Mouse (Mus musculus) embryonic facial prominence, embryonic 15.5 days (tissue): ENCODE measurements around the gene Uck2. TPM values are rescaled to one million over a fixed set of nuclear protein-coding genes. Genes with fewer than 3 reads are reported as not detected.

Experiments used
- ATAC-seq: fragments of 200-750 bp; cut with Nextera tagmentation; 2 replicates; pipeline ENCODE4 v1.8.0; 2017; ENCODE audit warnings: low read depth, moderate TSS enrichment; ENCODE audit not compliant: insufficient number of reproducible peaks, low FRiP score, low TSS enrichment
- H3K27ac ChIP-seq: fragments of 300-500 bp; sonication (generic); replicated peaks from 2 replicates; pipeline ENCODE4 v1.5.1; 2015; ENCODE audit warnings: mild to moderate bottlenecking, inconsistent platforms
- H3K27me3 ChIP-seq: fragments of 300-500 bp; sonication (generic); 2 replicates; pipeline ENCODE4 v1.6.1; 2015; ENCODE audit warnings: inconsistent platforms
- H3K36me3 ChIP-seq: fragments of 300-500 bp; sonication (generic); 2 replicates; pipeline ENCODE4 v1.6.1; 2015; ENCODE audit warnings: mild to moderate bottlenecking, inconsistent platforms
- H3K4me1 ChIP-seq: fragments of 300-500 bp; sonication (generic); 2 replicates; pipeline ENCODE4 v1.6.1; 2015; ENCODE audit warnings: inconsistent platforms
- H3K4me2 ChIP-seq: fragments of 300-500 bp; sonication (generic); replicated peaks from 2 replicates; pipeline ENCODE4 v1.6.1; 2015; ENCODE audit warnings: mild to moderate bottlenecking, inconsistent platforms
- H3K4me3 ChIP-seq: fragments of 300-500 bp; sonication (generic); replicated peaks from 2 replicates; pipeline ENCODE4 v1.5.1; 2015; ENCODE audit warnings: mild to moderate bottlenecking, inconsistent platforms
- H3K9ac ChIP-seq: fragments of 300-500 bp; sonication (generic); 2 replicates; pipeline ENCODE4 v1.6.1; 2015; ENCODE audit warnings: inconsistent platforms
- H3K9me3 ChIP-seq: fragments of 300-500 bp; sonication (generic); replicated peaks from 2 replicates; pipeline ENCODE4 v1.6.1; 2016; ENCODE audit warnings: inconsistent platforms
- WGBS: fragments of 180-500 bp; shearing (Covaris S2); methylation state at CpG from one replicate; pipeline ENCODE4 v1.1.7; 2015; 5-methylcytosine and 5-hydroxymethylcytosine counted together
- polyA plus RNA-seq: library from polyadenylated mRNA; unstranded; fragments of >200 nt; fragmentation: Nextera tagmentation; extraction: Ambion mirVana; gene quantifications from 2 replicates; pipeline ENCODE4 v1.2.1, GENCODE M21; 2015

The Uck2 gene
- polyA plus RNA-seq, 1 experiment from 2014 or later: 62.4 TPM

DNA sequence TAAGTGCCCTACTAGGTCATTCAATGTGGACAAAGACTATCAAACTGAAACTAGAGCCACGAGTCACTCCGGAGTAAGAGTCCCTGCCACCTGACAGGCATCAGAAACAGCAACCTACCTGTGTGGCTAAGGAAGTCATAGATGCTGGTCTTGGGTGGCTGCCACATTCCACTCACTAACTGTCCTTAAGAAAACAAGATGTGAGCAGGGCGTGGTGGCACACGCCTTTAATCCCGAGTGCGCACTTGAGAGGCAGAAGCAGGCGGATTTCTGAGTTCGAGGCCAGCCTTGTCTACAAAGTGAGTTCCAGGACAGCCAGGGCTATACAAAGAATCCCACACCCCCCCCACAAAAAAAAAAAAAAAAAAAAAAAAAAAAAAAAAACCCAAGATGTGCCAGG lies 35.2 kb downstream of the Uck2 start:
- no peak overlapping the region for H3K4me3 ChIP-seq
- WGBS: 83% methylated on average over 8 of the region's 8 CpGs
- H3K27me3 ChIP-seq: no peaks in the 10 kb centered on the region
- peaks cover 53% of the 10 kb centered on the region for H3K4me1 ChIP-seq
- no peak overlapping the region for H3K27ac ChIP-seq
- H3K9ac ChIP-seq: no peak overlapping the region
- no peak overlapping the region for H3K4me2 ChIP-seq
- H3K9me3 ChIP-seq: no peaks in the 10 kb centered on the region
- no peak for ATAC-seq
- no peaks in the 10 kb centered on the region for H3K36me3 ChIP-seq

DNA sequence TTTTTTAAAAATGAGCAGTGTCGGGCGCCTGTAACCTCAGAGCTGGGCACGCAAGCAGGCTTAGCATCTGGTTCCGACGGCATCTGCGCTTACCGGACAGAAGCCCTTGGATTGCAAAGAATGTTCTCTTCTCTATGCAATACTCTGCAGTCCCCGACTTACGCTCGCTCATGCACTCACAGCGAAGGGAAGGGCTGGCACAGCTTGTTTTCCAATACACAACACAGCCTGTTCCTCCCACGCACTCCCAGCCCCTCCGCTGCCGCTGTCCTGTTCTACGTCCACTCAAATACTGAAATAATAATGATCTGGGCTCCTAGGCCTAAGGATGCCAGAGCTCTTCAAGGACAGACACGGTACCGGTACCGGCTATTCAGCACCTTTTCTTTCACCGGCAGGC lies 35.9 kb downstream of the Uck2 start:
- peaks cover 48% of the 10 kb centered on the region for H3K4me1 ChIP-seq
- WGBS: 65% methylated on average over 19 of the region's 19 CpGs
- H3K4me2 ChIP-seq: no peak overlapping the region
- no peak overlapping the region for H3K9ac ChIP-seq
- H3K36me3 ChIP-seq: no peaks in the 10 kb centered on the region
- no peaks in the 10 kb centered on the region for H3K9me3 ChIP-seq
- ATAC-seq: no peak
- no peak overlapping the region for H3K4me3 ChIP-seq
- no peaks in the 10 kb centered on the region for H3K27me3 ChIP-seq
- H3K27ac ChIP-seq: no peak overlapping the region

DNA sequence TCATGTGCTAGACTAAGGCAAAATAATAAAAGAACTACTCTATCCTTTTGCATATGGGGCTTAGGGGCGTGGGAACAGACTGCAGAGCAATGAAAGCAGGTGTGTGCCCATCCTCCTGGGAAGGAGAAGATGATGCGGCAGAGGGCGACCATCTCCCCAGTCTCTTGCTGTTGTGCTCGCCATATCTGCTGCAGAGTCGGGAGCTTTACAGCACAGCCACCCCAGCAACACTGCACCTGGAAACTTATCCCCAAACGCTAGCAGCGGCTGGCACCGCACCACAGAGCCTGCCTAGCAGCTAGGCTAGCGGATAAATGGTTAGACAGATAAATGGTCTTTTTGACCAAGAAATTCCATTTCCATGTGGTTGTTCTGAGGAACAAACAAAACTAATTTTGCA lies 37.2 kb downstream of the Uck2 start:
- Histone ChIP-seq H3K4me3 (no peak overlapping the region), H3K36me3 (no peaks in the 10 kb centered on the region), H3K27ac (no peak overlapping the region), H3K4me1 (peaks cover 52% of the 10 kb centered on the region), H3K27me3 (no peaks in the 10 kb centered on the region), H3K9ac (no peak overlapping the region), H3K4me2 (no peak overlapping the region), H3K9me3 (no peaks in the 10 kb centered on the region)
- no peak for ATAC-seq
- WGBS: 76% methylated on average over 9 of the region's 9 CpGs

DNA sequence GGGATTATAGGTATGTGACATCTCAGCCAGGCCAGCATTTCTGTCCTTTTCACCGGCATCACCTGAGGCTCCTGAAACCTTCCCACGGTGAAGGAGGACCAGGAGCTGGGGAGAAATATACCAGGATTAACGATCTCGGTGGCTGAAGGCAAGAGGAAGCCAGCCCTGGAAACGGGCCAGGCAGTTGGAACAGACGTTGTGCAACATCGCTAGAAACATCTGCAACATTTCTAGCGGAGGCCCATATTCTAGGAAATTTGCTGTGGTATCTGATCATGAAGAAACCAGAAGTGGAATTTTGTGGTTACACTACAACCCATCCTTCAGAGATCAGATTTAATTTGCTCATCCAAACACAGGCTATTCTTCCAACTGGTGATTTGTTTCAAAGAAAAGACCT lies 38.1 kb downstream of the Uck2 start:
- Histone ChIP-seq H3K4me2 (no peak overlapping the region), H3K9me3 (no peaks in the 10 kb centered on the region), H3K27ac (0 out of 2 replicates have a peak overlapping the region, but pooled peaks have one; percentile 22), H3K9ac (no peak overlapping the region), H3K27me3 (no peaks in the 10 kb centered on the region), H3K4me1 (peaks cover 57% of the 10 kb centered on the region), H3K36me3 (no peaks in the 10 kb centered on the region), H3K4me3 (no peak overlapping the region)
- WGBS: 7% methylated on average over 8 of the region's 8 CpGs
- ATAC-seq: no peak

DNA sequence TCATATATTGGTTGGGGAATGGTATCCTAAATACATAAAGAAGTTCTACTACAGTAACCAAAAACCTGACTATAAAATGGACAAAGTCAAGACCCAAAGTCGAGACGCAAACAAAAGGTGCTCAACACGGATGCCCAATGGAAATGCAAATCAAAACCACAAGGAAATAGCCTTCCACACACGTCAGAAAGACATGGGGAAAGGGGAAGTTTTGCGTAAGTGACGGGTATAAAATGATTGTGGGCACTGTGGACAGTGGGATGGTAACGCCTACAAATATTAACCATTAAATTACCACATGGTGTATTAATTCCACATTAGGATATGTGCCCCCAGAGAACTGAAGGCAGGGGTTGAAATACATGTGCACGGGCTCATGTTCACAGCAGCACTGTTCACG lies 38.8 kb downstream of the Uck2 start:
- no peak overlapping the region for H3K4me3 ChIP-seq
- no peaks in the 10 kb centered on the region for H3K36me3 ChIP-seq
- no peak overlapping the region for H3K9ac ChIP-seq
- H3K4me1 ChIP-seq: peaks cover 62% of the 10 kb centered on the region
- H3K9me3 ChIP-seq: no peaks in the 10 kb centered on the region
- 70% methylated on average over 9 of the region's 9 CpGs for WGBS
- no peaks in the 10 kb centered on the region for H3K27me3 ChIP-seq
- ATAC-seq: no peak
- H3K27ac ChIP-seq: no peak overlapping the region
- H3K4me2 ChIP-seq: no peak overlapping the region

DNA sequence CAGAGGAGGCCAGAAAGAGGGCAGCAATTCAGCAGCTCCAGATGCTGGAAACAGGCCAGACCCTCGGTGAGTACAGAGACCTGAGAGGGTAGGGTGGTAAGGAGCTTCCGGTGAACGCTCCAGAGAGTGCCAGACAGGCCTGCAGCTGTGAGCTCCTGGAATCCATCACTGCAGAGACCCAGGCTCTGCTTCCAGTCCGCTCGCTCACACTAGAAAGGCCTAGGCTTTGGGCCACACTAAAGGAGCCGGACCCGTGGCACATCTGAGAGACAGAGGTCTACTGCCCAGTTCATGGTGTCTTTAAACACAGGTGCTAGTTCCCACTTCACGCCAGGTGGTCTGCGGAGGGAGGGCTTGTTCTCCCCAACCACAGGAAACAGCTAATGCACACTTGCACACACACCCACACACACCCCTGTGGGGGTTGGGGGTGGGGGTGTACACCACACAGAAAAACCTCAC lies 39.9 kb downstream of the Uck2 start:
- no peak for ATAC-seq
- H3K9ac ChIP-seq: no peak overlapping the region
- no peak overlapping the region for H3K4me3 ChIP-seq
- no peaks in the 10 kb centered on the region for H3K36me3 ChIP-seq
- WGBS: 54% methylated on average over 9 of the region's 9 CpGs
- peaks cover 63% of the 10 kb centered on the region for H3K4me1 ChIP-seq
- H3K9me3 ChIP-seq: no peaks in the 10 kb centered on the region
- H3K27ac ChIP-seq: no peak overlapping the region
- no peaks in the 10 kb centered on the region for H3K27me3 ChIP-seq
- no peak overlapping the region for H3K4me2 ChIP-seq

DNA sequence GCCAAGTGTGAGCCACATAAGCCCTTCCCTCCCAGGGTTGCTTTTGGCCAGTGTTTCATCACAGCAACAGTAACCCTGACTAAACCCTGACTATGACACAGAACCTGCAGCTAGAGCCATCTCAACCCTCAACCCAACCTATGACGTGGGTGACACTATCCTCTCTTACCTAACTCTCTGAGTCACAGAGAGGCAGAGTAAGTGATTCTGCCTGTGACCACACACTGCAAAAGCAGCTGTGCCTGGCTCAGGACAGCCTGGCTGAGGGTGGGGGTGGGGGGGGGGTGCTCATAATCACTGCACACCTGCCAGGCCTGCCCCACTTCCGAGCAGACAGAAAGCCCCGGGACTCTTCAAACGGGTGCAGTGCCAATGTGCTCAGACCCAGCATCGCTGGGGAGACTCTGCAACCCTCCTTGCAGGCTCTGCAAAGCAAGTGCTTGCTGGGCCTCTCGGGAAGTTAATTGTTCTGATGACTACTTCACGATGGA lies 42.9 kb downstream of the Uck2 start:
- H3K27ac ChIP-seq: no peak overlapping the region
- H3K4me2 ChIP-seq: no peak overlapping the region
- ATAC-seq: peak; percentile 31; the same call in 1 of the 2 replicates
- no peak overlapping the region for H3K9ac ChIP-seq
- no peaks in the 10 kb centered on the region for H3K27me3 ChIP-seq
- H3K9me3 ChIP-seq: no peaks in the 10 kb centered on the region
- peaks cover 57% of the 10 kb centered on the region for H3K4me1 ChIP-seq
- WGBS: 32% methylated on average over 7 of the region's 7 CpGs
- H3K4me3 ChIP-seq: no peak overlapping the region
- H3K36me3 ChIP-seq: no peaks in the 10 kb centered on the region

DNA sequence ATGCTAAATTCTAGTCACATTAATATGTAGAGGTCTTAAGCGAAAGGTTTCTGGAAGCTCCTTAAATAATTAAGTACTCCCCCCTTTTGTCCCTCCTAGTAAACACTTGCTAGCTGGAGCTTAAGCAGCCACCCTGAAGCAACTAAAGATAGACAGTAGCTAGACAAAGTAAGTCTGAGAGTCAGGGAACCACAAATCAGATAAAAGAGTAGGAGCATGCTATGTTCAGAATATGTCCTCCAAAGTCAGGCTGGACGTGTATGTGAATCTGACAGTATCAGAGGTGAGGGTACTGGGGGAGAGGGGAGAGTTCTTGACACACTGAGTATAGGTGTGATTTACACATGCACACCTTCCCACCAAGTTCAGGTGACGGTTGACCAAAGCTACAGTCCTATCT lies 43.6 kb downstream of the Uck2 start:
- Histone ChIP-seq H3K4me1 (peaks cover 54% of the 10 kb centered on the region), H3K4me3 (no peak overlapping the region), H3K9ac (no peak overlapping the region), H3K27ac (no peak overlapping the region), H3K4me2 (no peak overlapping the region), H3K27me3 (no peaks in the 10 kb centered on the region), H3K9me3 (no peaks in the 10 kb centered on the region), H3K36me3 (no peaks in the 10 kb centered on the region; the same call in 1 of the 2 replicates)
- 80% methylated on average over 3 of the region's 3 CpGs for WGBS
- no peak for ATAC-seq

DNA sequence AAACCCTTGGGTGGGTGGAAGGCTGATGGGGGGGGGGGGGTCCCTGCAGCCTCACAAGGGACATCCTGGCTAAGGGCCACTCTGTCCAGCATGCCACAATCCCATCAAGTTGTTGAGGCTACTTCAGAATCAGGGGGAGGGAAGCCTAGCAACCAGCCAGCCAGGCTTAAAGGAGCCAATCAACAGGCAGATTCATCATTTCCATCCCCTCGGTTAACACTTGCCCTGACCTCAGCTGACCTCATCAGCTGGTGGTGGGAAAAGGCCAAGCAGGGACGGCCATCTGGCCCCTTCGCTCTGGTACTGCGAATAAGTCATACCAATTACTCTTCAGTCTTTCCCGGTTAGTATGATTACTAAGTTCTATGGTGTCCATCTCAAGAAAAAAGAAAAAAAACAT lies 44.8 kb downstream of the Uck2 start:
- no peak for ATAC-seq
- WGBS: 48% methylated on average over 5 of the region's 5 CpGs

DNA sequence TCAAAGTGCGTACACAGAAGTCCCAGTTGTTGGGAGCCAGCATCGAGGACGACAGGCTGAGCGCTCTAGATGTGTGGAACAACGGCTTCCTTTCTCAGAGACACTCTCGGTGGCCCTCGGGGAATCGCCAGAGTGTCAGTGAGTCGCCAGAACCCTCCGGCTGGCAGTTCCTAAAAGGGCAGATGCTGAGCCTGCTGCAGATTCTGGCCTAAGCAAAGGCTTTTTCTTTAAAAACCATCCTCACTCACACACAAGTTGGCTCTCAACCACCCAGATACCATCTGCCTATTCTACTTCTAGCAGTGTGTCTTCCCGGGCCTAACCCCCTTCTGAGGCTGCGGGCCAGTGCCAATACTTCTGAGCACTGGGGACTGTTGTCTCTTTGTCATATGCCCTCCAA lies 45.2 kb downstream of the Uck2 start:
- Histone ChIP-seq H3K9me3 (no peaks in the 10 kb centered on the region), H3K27me3 (no peaks in the 10 kb centered on the region), H3K4me1 (peaks cover 50% of the 10 kb centered on the region), H3K9ac (no peak overlapping the region), H3K4me3 (no peak overlapping the region), H3K27ac (no peak overlapping the region), H3K4me2 (no peak overlapping the region), H3K36me3 (peaks cover 9% of the 10 kb centered on the region; the same call in 1 of the 2 replicates)
- no peak for ATAC-seq
- WGBS: 49% methylated on average over 12 of the region's 12 CpGs

More for the DNA sequence above, 44.8 kb downstream of the Uck2 start:
- no peak overlapping the region for H3K27ac ChIP-seq
- no peak overlapping the region for H3K4me2 ChIP-seq
- H3K36me3 ChIP-seq: peaks cover 5% of the 10 kb centered on the region; the same call in 1 of the 2 replicates
- H3K9me3 ChIP-seq: no peaks in the 10 kb centered on the region
- no peak overlapping the region for H3K9ac ChIP-seq
- H3K4me1 ChIP-seq: peaks cover 53% of the 10 kb centered on the region
- no peak overlapping the region for H3K4me3 ChIP-seq
- no peaks in the 10 kb centered on the region for H3K27me3 ChIP-seq

DNA sequence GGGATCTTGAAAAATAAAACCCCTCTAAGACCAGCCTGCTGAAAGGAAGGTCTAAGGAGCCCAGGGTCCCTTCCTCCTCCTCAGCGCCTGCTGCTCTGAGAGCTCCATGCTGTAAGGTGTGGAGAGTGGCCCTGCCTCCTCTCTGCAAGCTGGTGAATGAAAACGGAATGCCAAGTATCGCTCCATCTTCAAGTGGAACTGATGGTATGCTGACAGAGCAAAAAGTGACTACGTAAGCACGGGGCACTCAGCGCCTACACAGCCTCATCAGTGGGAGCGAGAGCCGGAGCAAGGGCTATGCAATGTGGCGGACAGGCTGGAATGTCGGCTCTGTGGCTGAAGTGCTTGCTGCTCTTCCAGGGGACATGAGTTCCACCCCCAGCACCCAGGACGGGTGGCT lies 47.3 kb downstream of the Uck2 start:
- Histone ChIP-seq H3K4me2 (no peak overlapping the region), H3K4me3 (no peak overlapping the region), H3K27me3 (no peaks in the 10 kb centered on the region), H3K27ac (no peak overlapping the region), H3K9ac (no peak overlapping the region), H3K36me3 (peaks cover 25% of the 10 kb centered on the region), H3K4me1 (peaks cover 43% of the 10 kb centered on the region), H3K9me3 (no peaks in the 10 kb centered on the region)
- 72% methylated on average over 11 of the region's 11 CpGs for WGBS
- no peak for ATAC-seq

DNA sequence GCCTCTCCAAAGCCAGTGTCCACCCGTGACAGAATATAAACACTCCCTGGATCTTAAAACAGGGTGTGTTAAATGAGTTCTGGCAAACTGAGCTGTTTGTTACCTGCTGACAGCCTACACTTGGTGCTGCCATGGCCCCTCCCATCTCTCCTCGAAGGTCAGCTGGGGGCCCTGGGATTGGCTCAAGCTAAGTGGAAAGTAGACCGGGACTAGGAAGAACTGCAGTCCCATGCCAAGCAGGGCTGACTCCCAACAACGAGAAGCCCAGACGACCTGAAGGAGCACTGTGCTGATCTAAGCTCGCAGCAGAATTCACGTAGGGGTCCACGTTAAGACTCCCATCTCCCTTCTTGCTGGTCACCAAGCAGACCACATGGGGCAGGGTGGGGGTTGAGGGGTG lies 48.3 kb downstream of the Uck2 start:
- H3K36me3 ChIP-seq: peaks cover 30% of the 10 kb centered on the region
- H3K4me1 ChIP-seq: peaks cover 37% of the 10 kb centered on the region

More for the DNA sequence above, 48.3 kb downstream of the Uck2 start:
- Histone ChIP-seq H3K4me3 (no peak overlapping the region), H3K9me3 (no peaks in the 10 kb centered on the region), H3K9ac (no peak overlapping the region), H3K27me3 (no peaks in the 10 kb centered on the region), H3K4me2 (no peak overlapping the region), H3K27ac (no peak overlapping the region)
- ATAC-seq: no peak
- WGBS: 69% methylated on average over 8 of the region's 8 CpGs
